Mouse (Mus musculus) limb, embryonic 14.5 days (tissue): ENCODE measurements at regions not wholly inside any gene's neighbourhood (a gene's known extent, or its start where the extent isn't known, plus 50 kb on each side); places are given as distances from the start of the nearest gene placed in this dataset.

Experiments
- ATAC-seq: fragments of 200-750 bp; cut with Nextera tagmentation; 2 replicates; pipeline ENCODE4 v1.8.0; 2017; ENCODE audit warnings: low read depth, moderate number of reproducible peaks, moderate TSS enrichment; ENCODE audit not compliant: low FRiP score
- DNase-seq: peaks from one replicate; pipeline ENCODE4 v3.0.0-alpha.2; 2015; ENCODE audit warnings: low spot score
- H3K27ac ChIP-seq: fragments of 300-500 bp; sonication (generic); replicated peaks from 2 replicates; pipeline ENCODE4 v1.5.1; 2014; ENCODE audit warnings: low read depth, mild to moderate bottlenecking, low read length, moderate library complexity, mixed read lengths
- H3K27me3 ChIP-seq: fragments of 300-500 bp; sonication (generic); 2 replicates; pipeline ENCODE4 v1.6.1; 2014; ENCODE audit warnings: low read length, mixed read lengths; ENCODE audit not compliant: control insufficient read depth, insufficient read depth
- H3K36me3 ChIP-seq: fragments of 300-500 bp; sonication (generic); 2 replicates; pipeline ENCODE4 v1.6.1; 2014; ENCODE audit warnings: mild to moderate bottlenecking, low read length, moderate library complexity, mixed read lengths; ENCODE audit not compliant: control insufficient read depth, insufficient read depth
- H3K4me1 ChIP-seq: fragments of 300-500 bp; sonication (generic); 2 replicates; pipeline ENCODE4 v1.6.1; 2014; ENCODE audit warnings: antibody characterized with exemption, low read length, mixed read lengths; ENCODE audit not compliant: control insufficient read depth, insufficient read depth
- H3K4me2 ChIP-seq: fragments of 300-500 bp; sonication (generic); replicated peaks from 2 replicates; pipeline ENCODE4 v1.6.1; 2014; ENCODE audit warnings: low read depth, mild to moderate bottlenecking, low read length, moderate library complexity; ENCODE audit not compliant: severe bottlenecking
- H3K4me3 ChIP-seq: fragments of 300-500 bp; sonication (generic); replicated peaks from 2 replicates; pipeline ENCODE4 v1.5.1; 2014; ENCODE audit warnings: low read length
- H3K9ac ChIP-seq: fragments of 300-500 bp; sonication (generic); 2 replicates; pipeline ENCODE4 v1.6.1; 2014; ENCODE audit warnings: mild to moderate bottlenecking, low read depth, low read length, moderate library complexity; ENCODE audit not compliant: severe bottlenecking
- H3K9me3 ChIP-seq: fragments of 300-500 bp; sonication (generic); 2 replicates; pipeline ENCODE4 v1.6.1; 2016; ENCODE audit warnings: low read length; ENCODE audit not compliant: control insufficient read depth
- POLR2A ChIP-seq: fragments of 200-500 bp; IDR thresholded peaks from 2 replicates; pipeline ENCODE4 v1.8.0; 2012; ENCODE audit warnings: inconsistent platforms, mild to moderate bottlenecking, moderate library complexity, borderline replicate concordance; ENCODE audit not compliant: insufficient read depth, insufficient read length; ENCODE audit errors: extremely low read depth
- WGBS: fragments of 180-500 bp; shearing (Covaris S2); extraction: QIAGEN DNeasy Blood & Tissue Kit; methylation state at CpG from one replicate; pipeline ENCODE4 v1.1.7; 2014; 5-methylcytosine and 5-hydroxymethylcytosine counted together

DNA sequence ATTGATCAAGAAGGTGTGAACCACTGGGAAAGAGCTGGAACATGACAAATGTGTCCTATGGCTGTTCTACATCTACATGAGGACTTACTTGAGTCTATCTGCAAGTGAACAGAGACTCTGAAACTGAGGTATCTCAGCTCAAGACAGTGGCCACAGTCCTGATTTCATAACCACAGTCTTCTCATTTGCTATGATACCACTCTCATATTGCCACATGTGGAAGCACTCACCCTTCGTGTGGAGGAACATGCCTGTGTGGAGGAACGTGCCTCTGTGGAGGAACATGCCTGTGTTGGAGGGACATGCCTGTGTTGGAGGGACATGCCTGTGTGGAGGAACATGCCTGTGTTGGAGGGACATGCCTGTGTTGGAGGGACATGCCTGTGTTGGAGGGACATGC, 574.0 kb downstream of the Efna5 start:
- Histone ChIP-seq H3K4me2 (no peak overlapping the region), H3K36me3 (no peaks in the 10 kb centered on the region), H3K9me3 (no peaks in the 10 kb centered on the region), H3K27me3 (no peaks in the 10 kb centered on the region), H3K27ac (no peak overlapping the region), H3K9ac (no peak overlapping the region), H3K4me3 (no peak overlapping the region), H3K4me1 (no peaks in the 10 kb centered on the region)
- 94% methylated on average over 2 of the region's 2 CpGs for WGBS
- TF ChIP-seq POLR2A, result no peak
- no peak for ATAC-seq
- no peak for DNase-seq

DNA sequence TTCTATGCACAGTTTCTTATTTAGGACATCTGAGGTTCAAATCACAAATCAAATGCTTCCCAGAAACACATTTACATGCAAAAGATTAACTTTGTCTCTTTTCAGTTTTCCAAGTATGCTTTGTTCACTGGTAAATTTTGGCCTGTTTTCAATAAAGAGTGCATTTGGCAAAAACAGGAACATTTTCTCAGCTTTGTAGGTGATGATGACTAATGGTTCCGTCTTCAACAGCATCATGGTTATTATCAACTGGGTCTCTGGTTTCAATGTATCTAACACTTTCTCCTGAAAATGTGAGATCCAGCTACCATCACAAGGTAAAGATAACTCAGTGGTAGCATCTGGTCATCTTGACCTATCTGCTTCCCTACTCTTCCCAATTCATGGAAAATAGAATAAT, 574.6 kb downstream of the Efna5 start:
- no peaks in the 10 kb centered on the region for H3K9me3 ChIP-seq
- H3K27me3 ChIP-seq, result no peaks in the 10 kb centered on the region
- TF ChIP-seq POLR2A, result no peak
- H3K36me3 ChIP-seq, result no peaks in the 10 kb centered on the region
- WGBS, result 67% methylated on average over 1 of the region's 1 CpGs
- no peak overlapping the region for H3K9ac ChIP-seq
- no peaks in the 10 kb centered on the region for H3K4me1 ChIP-seq
- ATAC-seq (no peak), DNase-seq (no peak)
- H3K4me3 ChIP-seq, result no peak overlapping the region
- no peak overlapping the region for H3K27ac ChIP-seq
- H3K4me2 ChIP-seq, result no peak overlapping the region

DNA sequence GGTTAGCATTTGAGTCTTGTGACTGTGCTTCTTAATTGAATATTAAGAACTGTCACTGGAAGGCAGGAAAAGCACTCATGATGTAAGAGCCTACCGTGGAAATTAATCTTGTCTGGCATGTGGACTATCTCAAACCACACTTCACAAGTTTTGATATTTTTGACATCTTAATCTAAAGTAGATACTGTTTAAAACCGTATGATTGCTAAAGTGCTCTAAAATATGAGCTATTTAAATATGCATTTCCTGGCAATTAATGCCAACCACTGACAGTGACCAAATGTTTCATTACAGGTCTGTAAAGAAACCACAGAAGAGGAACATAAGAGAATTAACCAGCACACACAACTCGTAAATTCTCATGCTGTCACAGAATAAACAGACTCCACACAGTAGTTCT, 576.0 kb downstream of the Efna5 start:
- Histone ChIP-seq H3K27ac (no peak overlapping the region), H3K36me3 (no peaks in the 10 kb centered on the region), H3K9ac (no peak overlapping the region), H3K4me2 (no peak overlapping the region), H3K4me1 (no peaks in the 10 kb centered on the region), H3K4me3 (no peak overlapping the region), H3K27me3 (no peaks in the 10 kb centered on the region), H3K9me3 (no peaks in the 10 kb centered on the region)
- ATAC-seq (no peak), DNase-seq (no peak)
- TF ChIP-seq POLR2A, result no peak
- 53% methylated on average over 3 of the region's 3 CpGs for WGBS

DNA sequence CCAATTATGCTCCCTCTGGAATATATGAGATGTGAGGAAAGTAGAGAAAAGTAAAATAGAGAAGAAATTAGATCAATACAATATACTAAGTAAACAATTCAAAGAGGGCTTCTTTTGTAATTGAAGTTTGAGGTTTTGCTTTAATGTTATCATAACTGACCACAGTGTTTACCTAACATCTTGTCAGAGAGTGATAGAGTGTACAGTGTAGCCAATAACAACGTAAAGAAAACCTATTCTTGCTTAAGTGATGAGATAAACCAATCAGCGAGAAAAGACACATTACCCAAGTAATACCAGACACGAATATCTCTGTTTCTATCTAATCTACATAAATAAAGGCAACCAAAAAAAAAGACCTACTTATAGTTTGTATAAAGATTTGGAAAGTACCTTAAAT, 577.0 kb downstream of the Efna5 start:
- no peak overlapping the region for H3K4me2 ChIP-seq
- DNase-seq, result no peak
- no peak for TF ChIP-seq POLR2A
- H3K27ac ChIP-seq, result no peak overlapping the region
- no peak overlapping the region for H3K9ac ChIP-seq
- H3K36me3 ChIP-seq, result no peaks in the 10 kb centered on the region
- WGBS, result 89% methylated on average over 3 of the region's 3 CpGs
- no peak for ATAC-seq
- no peak overlapping the region for H3K4me3 ChIP-seq
- no peaks in the 10 kb centered on the region for H3K4me1 ChIP-seq
- H3K9me3 ChIP-seq, result no peaks in the 10 kb centered on the region
- H3K27me3 ChIP-seq, result no peaks in the 10 kb centered on the region

DNA sequence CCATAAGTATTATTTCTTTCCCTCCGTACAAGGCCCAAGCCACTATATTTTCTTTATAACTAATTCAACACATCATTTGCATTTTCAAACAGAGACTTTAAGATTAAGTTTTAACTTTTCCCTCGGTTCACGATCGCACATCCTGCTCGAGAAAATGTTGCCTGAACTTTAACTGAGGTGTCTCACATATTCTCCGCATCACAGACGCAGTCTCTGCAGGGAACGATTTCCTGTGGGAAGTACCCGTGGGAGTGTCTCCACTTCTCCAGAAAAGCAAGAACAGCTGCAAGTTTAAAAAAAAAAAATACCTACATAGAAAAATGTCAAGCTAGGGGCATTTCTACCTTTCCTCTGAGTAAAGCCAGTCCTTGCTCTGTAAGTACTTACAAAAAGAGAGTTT, 581.2 kb downstream of the Efna5 start:
- Histone ChIP-seq H3K4me3 (no peak overlapping the region), H3K27me3 (no peaks in the 10 kb centered on the region), H3K9me3 (no peaks in the 10 kb centered on the region), H3K36me3 (no peaks in the 10 kb centered on the region), H3K4me2 (peak overlapping the region; percentile 24; the same call in 1 of the 2 replicates), H3K9ac (no peak overlapping the region), H3K4me1 (no peaks in the 10 kb centered on the region), H3K27ac (no peak overlapping the region)
- ATAC-seq (no peak), DNase-seq (no peak)
- no peak for TF ChIP-seq POLR2A
- 28% methylated on average over 9 of the region's 9 CpGs for WGBS
